Mouse (Mus musculus) urinary bladder, postnatal 25 days (tissue): ENCODE results near the gene Tnf.

Source experiments
- DNase-seq: peaks from one replicate; pipeline ENCODE4 v3.0.0; 2022; ENCODE audit warnings: low spot score

The Tnf gene

GRCm38 (mm10) chr17:35173329-35173728 is 28.5 kb downstream of the Tnf start:
- no peak for DNase-seq

- no peak for DNase-seq
These were observed 29.2 kb downstream of the Tnf start for GRCm38 (mm10) chr17:35172445-35173234.

- no peak for DNase-seq
These were observed 33.1 kb downstream of the Tnf start for GRCm38 (mm10) chr17:35168541-35169207.

- no peak for DNase-seq
These were observed 34.0 kb downstream of the Tnf start for GRCm38 (mm10) chr17:35167794-35168193.

- DNase-seq = peak; percentile 47
These were observed 35.3 kb downstream of the Tnf start for GRCm38 (mm10) chr17:35166352-35167035.

GRCm38 (mm10) chr17:35165451-35166155 is 36.2 kb downstream of the Tnf start:
- DNase-seq = no peak

- peak; percentile 91 for DNase-seq
These were observed 37.0 kb downstream of the Tnf start, which contains the start of gene Prrc2a for GRCm38 (mm10) chr17:35164568-35165450. Gene Prrc2a, minus strand, starts transcription at chr17:35164897.

GRCm38 (mm10) chr17:35164218-35164567 is 37.6 kb downstream of the Tnf start:
- no peak for DNase-seq

- no peak for DNase-seq
These were observed 38.3 kb downstream of the Tnf start for GRCm38 (mm10) chr17:35163326-35164081.

GRCm38 (mm10) chr17:35162730-35163129 is 39.1 kb downstream of the Tnf start:
- no peak for DNase-seq

- no peak for DNase-seq
These were observed 39.7 kb downstream of the Tnf start for GRCm38 (mm10) chr17:35162121-35162520.

GRCm38 (mm10) chr17:35161421-35161820 is 40.4 kb downstream of the Tnf start:
- no peak for DNase-seq

GRCm38 (mm10) chr17:35159638-35160037 is 42.2 kb downstream of the Tnf start:
- DNase-seq = no peak

GRCm38 (mm10) chr17:35158850-35159593 is 42.8 kb downstream of the Tnf start:
- no peak for DNase-seq

- DNase-seq = no peak
These were observed 44.1 kb downstream of the Tnf start for GRCm38 (mm10) chr17:35157661-35158175.

GRCm38 (mm10) chr17:35157254-35157653 is 44.6 kb downstream of the Tnf start:
- no peak for DNase-seq

GRCm38 (mm10) chr17:35156461-35157200 is 45.2 kb downstream of the Tnf start:
- DNase-seq = no peak

GRCm38 (mm10) chr17:35155451-35155850 is 46.4 kb downstream of the Tnf start:
- no peak for DNase-seq

GRCm38 (mm10) chr17:35154616-35155015 is 47.2 kb downstream of the Tnf start:
- DNase-seq = no peak
